Mouse (Mus musculus) stomach, postnatal 0 days (tissue): ENCODE results near the gene Mob3b.

Experiments used
- CTCF ChIP-seq: IDR thresholded peaks from 2 replicates; pipeline ENCODE4 v1.5.1; 2016; ENCODE audit warnings: antibody characterized with exemption, low read depth, mild to moderate bottlenecking, moderate library complexity
- EP300 ChIP-seq: optimal IDR thresholded peaks from 2 replicates; pipeline ENCODE3; 2016; ENCODE audit warnings: antibody characterized with exemption

DNA sequence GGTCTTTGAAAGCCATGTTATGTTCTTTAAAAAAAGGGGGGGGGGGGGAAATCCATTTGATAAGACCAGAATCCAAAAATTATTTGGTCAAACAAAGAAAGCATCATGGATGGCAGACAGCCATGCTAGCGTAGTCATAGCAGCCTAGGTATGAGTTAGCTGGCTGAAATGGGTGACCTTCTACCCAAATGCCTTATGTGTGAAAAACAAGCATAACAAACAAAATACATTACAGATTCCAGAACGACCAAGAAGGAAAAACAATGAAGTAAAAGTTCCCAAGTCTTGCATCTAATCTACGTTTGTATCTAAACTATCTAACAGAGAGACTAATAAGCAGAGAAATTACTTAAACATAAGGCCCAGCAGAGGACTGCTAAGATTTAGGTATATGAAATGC lies 6.6 kb downstream of the Mob3b start:
- TF ChIP-seq CTCF (no peak), EP300 (no peak)
